Mouse (Mus musculus): ENCODE data around the gene Creb3l4.

Creb3l4 gene

DNA sequence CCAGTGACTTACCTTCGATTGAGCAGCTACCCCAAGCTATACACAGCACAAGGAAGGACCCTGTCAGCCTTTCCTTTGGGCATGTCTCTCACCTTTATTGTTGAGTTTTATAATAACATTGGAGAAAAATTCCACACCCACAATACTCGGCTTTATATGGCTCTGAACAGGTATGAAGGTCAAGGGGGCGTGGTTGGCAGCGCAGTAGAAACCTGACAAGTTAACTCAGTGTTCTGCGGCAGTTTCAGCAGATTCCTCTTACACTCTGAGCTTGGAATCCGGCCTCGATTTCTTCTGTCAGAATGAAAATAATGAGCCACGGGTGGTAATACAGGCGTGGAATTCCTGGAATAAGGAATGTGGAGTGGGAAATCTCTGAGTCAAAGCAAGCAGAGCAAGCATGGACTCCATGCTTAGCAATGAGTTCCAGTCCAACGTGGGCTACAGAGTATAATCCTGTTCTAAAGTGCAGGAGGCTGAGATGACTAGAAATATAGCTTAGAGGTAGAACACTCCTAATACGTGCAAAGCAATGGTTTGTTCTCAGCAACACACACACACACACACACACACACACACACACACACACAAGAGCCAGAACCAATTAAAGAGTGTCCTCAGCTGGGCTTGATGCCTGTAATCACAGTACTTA, 52.3 kb downstream of the Creb3l4 start:
- in situ Hi-C loops (cut with MboI): no loop called here

Data from mature B cell (primary cell).